In the genomic region with DNA sequence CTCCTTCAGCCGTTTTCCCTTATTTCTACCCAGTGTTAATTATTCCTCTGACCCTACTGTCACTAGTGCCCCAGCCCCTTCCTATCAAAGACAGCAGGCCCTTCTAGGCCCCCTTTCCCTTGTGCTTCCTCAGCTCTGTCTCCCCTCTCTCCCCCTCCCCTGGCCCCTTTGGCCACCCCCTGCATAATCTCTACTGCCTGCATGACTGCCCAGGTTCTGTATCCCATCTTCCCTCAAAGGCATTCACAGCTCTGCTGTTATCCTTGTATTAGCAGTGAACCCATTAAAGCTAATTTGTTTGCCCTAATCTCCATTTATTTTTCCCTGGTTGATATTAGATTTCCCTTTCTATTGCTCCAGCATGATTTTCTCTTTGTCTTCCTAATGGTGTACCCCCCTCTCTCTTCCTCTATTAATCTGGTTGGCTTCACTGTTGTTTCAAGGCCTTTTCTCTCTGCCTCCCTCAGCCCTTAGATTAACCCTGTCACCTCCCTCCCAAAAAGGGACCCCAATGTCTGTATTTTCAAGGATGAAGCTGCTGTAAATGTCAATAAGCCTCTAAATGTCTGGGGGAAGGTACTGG, we compare ENCODE assay signal across 23 mouse cellular contexts. TPM values are rescaled to one million over a fixed set of nuclear protein-coding genes. Genes with fewer than 3 reads are reported as not detected.
DNase-seq lines count a peak whose midpoint lies in the region; ATAC-seq and TF ChIP-seq lines count a peak whose summit lies in the region.
"Had no signal": no experiment of that assay in that cellular context is flagged by ENCODE, and none has a peak within 500 bp of the region (broad histone marks: within the 10 kb centered on the region; RNA-seq: fewer than 3 reads in every experiment).

No protein-coding gene starts in this region.

- H3K27ac ChIP-seq in kidney, postnatal 0 days, result peak overlapping the region; percentile 86
- H3K27ac ChIP-seq in embryonic fibroblast, embryonic 13.5 days (ENCODE audit: insufficient read depth, low read length), result 0 out of 2 replicates have a peak overlapping the region, but pooled peaks have one; percentile 98
- H3K27ac ChIP-seq in neural tube, embryonic 13.5 days (replicated peaks), result peak overlapping the region; percentile 92
- H3K27ac ChIP-seq: gastrocnemius, adult 2 months; left cerebral cortex, adult 2 months; liver, embryonic 12.5 days had no signal

- 0 out of 2 replicates have a peak, but pooled peaks cover 8% of the 10 kb centered on the region for H3K36me3 ChIP-seq in kidney, postnatal 0 days (ENCODE audit: insufficient read depth, low read length)
- H3K36me3 ChIP-seq in neural tube, embryonic 13.5 days, result no peaks in the 10 kb centered on the region
- H3K36me3 ChIP-seq: heart, embryonic 12.5 days; liver, embryonic 12.5 days had no signal

- ATAC-seq in kidney, postnatal 0 days (replicated peaks; ENCODE audit: low FRiP score, low read depth), result no peak
- peak; percentile 92 for ATAC-seq in neural tube, embryonic 13.5 days (ENCODE audit: low read depth)
- no peak for ATAC-seq in monocyte, adult 5-6 weeks (replicated peaks; ENCODE audit: insufficient number of reproducible peaks, low FRiP score, low TSS enrichment, poor library complexity, severe bottlenecking)
- ATAC-seq: activated CD4-positive, CD25-positive, alpha-beta regulatory T cell, adult 4 months; forebrain, embryonic 16.5 days; liver, embryonic 12.5 days had no signal

- peak overlapping the region; percentile 19; the same call in 1 of the 2 replicates for H3K4me2 ChIP-seq in kidney, postnatal 0 days (ENCODE audit: low read length)
- no peak overlapping the region for H3K4me2 ChIP-seq in neural tube, embryonic 13.5 days
- H3K4me2 ChIP-seq: heart, embryonic 12.5 days; liver, embryonic 12.5 days had no signal

- H3K4me3 ChIP-seq in kidney, postnatal 0 days (replicated peaks; ENCODE audit: low read depth, low read length), result no peak overlapping the region
- no peak overlapping the region for H3K4me3 ChIP-seq in embryonic fibroblast, embryonic 13.5 days (ENCODE audit: insufficient read depth, low read length)
- H3K4me3 ChIP-seq in neural tube, embryonic 13.5 days, result no peak overlapping the region
- H3K4me3 ChIP-seq: gastrocnemius, adult 2 months; heart, embryonic 12.5 days; left cerebral cortex, adult 2 months; liver, embryonic 12.5 days had no signal

- H3K9ac ChIP-seq in kidney, postnatal 0 days (ENCODE audit: low read depth, low read length), result no peak overlapping the region
- peak overlapping the region; percentile 50; the same call in 1 of the 2 replicates for H3K9ac ChIP-seq in neural tube, embryonic 13.5 days
- H3K9ac ChIP-seq: heart, embryonic 12.5 days; liver, embryonic 12.5 days had no signal

- no peaks in the 10 kb centered on the region for H3K9me3 ChIP-seq in kidney, postnatal 0 days (replicated peaks; ENCODE audit: low read length)
- H3K9me3 ChIP-seq in neural tube, embryonic 13.5 days, result no peaks in the 10 kb centered on the region
- H3K9me3 ChIP-seq: heart, embryonic 12.5 days; liver, embryonic 12.5 days had no signal

- TF ChIP-seq CTCF in kidney, postnatal 0 days (IDR thresholded peaks at IDR 0.05; ENCODE audit: low read depth), result no peak
- TF ChIP-seq CTCF in brain, embryonic 14.5 days (IDR thresholded peaks at IDR 0.05; ENCODE audit: borderline replicate concordance, extremely low read depth, insufficient read depth, insufficient read length), result no peak
- no peak for TF ChIP-seq CTCF in embryonic fibroblast, embryonic 13.5 days (IDR thresholded peaks at IDR 0.05; ENCODE audit: borderline replicate concordance, insufficient read depth, low read length)

- no peaks in the 10 kb centered on the region for H3K27me3 ChIP-seq in kidney, postnatal 0 days (ENCODE audit: insufficient read depth, low read length)
- H3K27me3 ChIP-seq in neural tube, embryonic 13.5 days, result no peaks in the 10 kb centered on the region
- H3K27me3 ChIP-seq: Patski had no signal

- DNase-seq in kidney, postnatal 0 days (ENCODE audit: low spot score), result no peak
- no peak for DNase-seq in kidney, adult 9 months
- peak; percentile 11 for DNase-seq in brain, embryonic 14.5 days (ENCODE audit: low read depth)
- no peak for DNase-seq in gastrocnemius, adult 18-20 months (ENCODE audit: low spot score)
- DNase-seq: adrenal gland, postnatal 14 days; cerebellum, adult 18-20 months; gastrocnemius, adult 2 months; heart, postnatal 36 days; kidney, adult 8-10 months; thymus, postnatal 14 days had no signal

- H3K4me1 ChIP-seq in kidney, postnatal 0 days (replicated peaks; ENCODE audit: insufficient read depth, low read length), result peaks cover 25% of the 10 kb centered on the region
- H3K4me1 ChIP-seq in embryonic fibroblast, embryonic 13.5 days (ENCODE audit: control insufficient read depth, insufficient read depth, low read length), result peaks cover 14% of the 10 kb centered on the region
- H3K4me1 ChIP-seq in neural tube, embryonic 13.5 days (replicated peaks), result peaks cover 41% of the 10 kb centered on the region
- H3K4me1 ChIP-seq: heart, embryonic 12.5 days; liver, embryonic 12.5 days had no signal

- no peak for TF ChIP-seq POLR2A in brain, embryonic 14.5 days (IDR thresholded peaks at IDR 0.05; ENCODE audit: borderline replicate concordance, extremely low read depth, insufficient read depth, insufficient read length, poor library complexity, severe bottlenecking)
- no peak for TF ChIP-seq POLR2A in embryonic fibroblast, embryonic 13.5 days (IDR thresholded peaks at IDR 0.05; ENCODE audit: low read depth, low read length)

- 42% methylated on average over 1 of the region's 1 CpGs for WGBS in kidney, postnatal 0 days
- 42% methylated on average over 1 of the region's 1 CpGs for WGBS in neural tube, embryonic 13.5 days

RNA-seq across cellular contexts. Expression of gene Pax8, which starts 20.9 kb away (rescaled TPM):
- polyA plus RNA-seq in kidney, postnatal 0 days (2015; fragmentation: Nextera tagmentation; extraction: Ambion mirVana), result 116 and 120 TPM in 2 replicates
- 1.9 and 9.4 TPM in 2 replicates for polyA plus RNA-seq in brain, embryonic 14.5 days (2012; rRNA removed)
- 0.79 and 0.92 TPM in 2 replicates for polyA plus RNA-seq in embryonic fibroblast, embryonic 13.5 days (2011; ENCODE audit: insufficient read length, low read depth, missing spikeins)
- polyA plus RNA-seq in neural tube, embryonic 13.5 days (2015; fragmentation: Nextera tagmentation; extraction: Ambion mirVana), result 53.2 and 58.0 TPM in 2 replicates
- not detected in 3 replicates for total RNA-seq in monocyte, adult 5-6 weeks (2017)
- total RNA-seq in gastrocnemius, adult 18-20 months (2021), result not detected
- total RNA-seq: adrenal gland, postnatal 14 days; gastrocnemius, adult 2 months; granulocyte monocyte progenitor cell, adult 5-6 weeks; heart, postnatal 36 days; layer of hippocampus, adult 8-10 months; left cerebral cortex, adult 2 months had no signal
- polyA plus RNA-seq: activated CD4-positive, CD25-positive, alpha-beta regulatory T cell, adult 4 months; heart, embryonic 12.5 days; limb, embryonic 11.5 days; liver, embryonic 12.5 days; lung, embryonic 16.5 days had no signal
